Comparison of ENCODE assay signal across 28 mouse cellular contexts in the genomic region with DNA sequence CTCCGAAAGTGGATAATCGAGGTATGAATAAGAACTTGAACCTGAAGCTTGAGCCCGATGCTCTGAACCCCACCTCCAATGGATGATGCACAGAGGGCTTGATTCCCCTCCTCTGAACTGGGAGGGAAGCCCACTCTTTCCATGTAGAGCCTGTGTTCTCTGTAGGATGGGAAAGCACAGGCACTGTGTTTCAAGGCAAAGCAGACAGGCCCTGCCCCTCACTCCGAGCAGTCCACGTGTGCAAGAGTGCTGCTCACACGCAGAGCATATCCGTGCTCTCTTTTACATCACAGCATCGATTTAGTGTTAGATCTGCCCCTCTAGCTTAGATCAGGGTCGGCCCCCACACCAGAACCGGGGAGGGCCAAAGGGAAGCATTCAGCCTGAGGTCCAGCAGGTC.
DNase-seq lines count a peak whose midpoint lies in the region; ATAC-seq and TF ChIP-seq lines count a peak whose summit lies in the region.
"Had no signal": no experiment of that assay in that cellular context is flagged by ENCODE, and none has a peak within 500 bp of the region (broad histone marks: within the 10 kb centered on the region; RNA-seq: fewer than 3 reads in every experiment).

No protein-coding gene starts in this region.

- no peak overlapping the region for H3K9ac ChIP-seq in hindbrain, embryonic 16.5 days (ENCODE audit: low read depth, low read length)
- H3K9ac ChIP-seq in midbrain, embryonic 11.5 days (ENCODE audit: low read length): peak overlapping the region; percentile 29; the same call in 1 of the 2 replicates
- H3K9ac ChIP-seq in midbrain, postnatal 0 days (replicated peaks; ENCODE audit: low read length, poor library complexity, severe bottlenecking): no peak overlapping the region
- no peak overlapping the region for H3K9ac ChIP-seq in embryonic facial prominence, embryonic 11.5 days (replicated peaks; ENCODE audit: low read length)
- H3K9ac ChIP-seq in embryonic facial prominence, embryonic 13.5 days: 0 out of 2 replicates have a peak overlapping the region, but pooled peaks have one; percentile 36
- H3K9ac ChIP-seq: heart, embryonic 12.5 days; liver, embryonic 14.5 days; neural tube, embryonic 15.5 days; stomach, embryonic 15.5 days had no signal

- no peak for DNase-seq in hindbrain, embryonic 10.5 days (ENCODE audit: low spot score)
- no peak for DNase-seq in midbrain, embryonic 11.5 days (ENCODE audit: low spot score, missing footprints)
- DNase-seq in midbrain, postnatal 0 days (ENCODE audit: low spot score): no peak
- no peak for DNase-seq in embryonic facial prominence, embryonic 11.5 days (ENCODE audit: low spot score)
- no peak for DNase-seq in urinary bladder, adult 2 months (ENCODE audit: low spot score)
- DNase-seq: adrenal gland, postnatal 36 days; B cell, adult 2 months; cerebellum, adult 18-20 months; cerebellum, postnatal 10 days; gastrocnemius, postnatal 25 days; heart, adult 11 months; heart, postnatal 4 days; kidney, adult 11 months; kidney, postnatal 14 days; liver; lung, adult 2 months; lung, postnatal 10 days; retina, postnatal 1 day; right cerebral cortex, postnatal 14 days; thymus, adult 18-20 months; thymus, postnatal 25 days had no signal

- H3K4me3 ChIP-seq in hindbrain, embryonic 10.5 days: no peak overlapping the region
- H3K4me3 ChIP-seq in hindbrain, embryonic 16.5 days (ENCODE audit: low read length): no peak overlapping the region
- no peak overlapping the region for H3K4me3 ChIP-seq in midbrain, embryonic 11.5 days (ENCODE audit: low read depth, low read length)
- no peak overlapping the region for H3K4me3 ChIP-seq in midbrain, postnatal 0 days (ENCODE audit: low read depth, low read length)
- H3K4me3 ChIP-seq in embryonic facial prominence, embryonic 11.5 days (ENCODE audit: low read depth, low read length): no peak overlapping the region
- no peak overlapping the region for H3K4me3 ChIP-seq in embryonic facial prominence, embryonic 13.5 days
- H3K4me3 ChIP-seq: heart, embryonic 12.5 days; neural tube, embryonic 15.5 days; stomach, embryonic 15.5 days had no signal

- no peak for TF ChIP-seq CTCF in midbrain, postnatal 0 days (IDR thresholded peaks at IDR 0.05)

- H3K27me3 ChIP-seq in hindbrain, embryonic 10.5 days (ENCODE audit: insufficient read depth, poor library complexity, severe bottlenecking): no peaks in the 10 kb centered on the region
- no peaks in the 10 kb centered on the region for H3K27me3 ChIP-seq in hindbrain, embryonic 16.5 days (replicated peaks; ENCODE audit: control insufficient read depth, insufficient read depth, low read length)
- H3K27me3 ChIP-seq in midbrain, embryonic 11.5 days (ENCODE audit: control insufficient read depth, insufficient read depth, low read length): no peaks in the 10 kb centered on the region
- no peaks in the 10 kb centered on the region for H3K27me3 ChIP-seq in midbrain, postnatal 0 days (ENCODE audit: insufficient read depth, low read length)
- no peaks in the 10 kb centered on the region for H3K27me3 ChIP-seq in embryonic facial prominence, embryonic 11.5 days (ENCODE audit: control insufficient read depth, insufficient read depth, low read length)
- no peaks in the 10 kb centered on the region for H3K27me3 ChIP-seq in embryonic facial prominence, embryonic 13.5 days
- H3K27me3 ChIP-seq: heart, embryonic 12.5 days; neural tube, embryonic 15.5 days; stomach, embryonic 15.5 days had no signal

- peaks cover 22% of the 10 kb centered on the region for H3K4me1 ChIP-seq in hindbrain, embryonic 10.5 days (replicated peaks)
- H3K4me1 ChIP-seq in hindbrain, embryonic 16.5 days (ENCODE audit: control insufficient read depth, insufficient read depth, low read depth, low read length): no peaks in the 10 kb centered on the region
- H3K4me1 ChIP-seq in midbrain, embryonic 11.5 days (ENCODE audit: control insufficient read depth, insufficient read depth, low read length): peaks cover 2% of the 10 kb centered on the region; the same call in 1 of the 2 replicates
- peaks cover 6% of the 10 kb centered on the region; the same call in 1 of the 2 replicates for H3K4me1 ChIP-seq in midbrain, postnatal 0 days (ENCODE audit: insufficient read depth, low read length)
- no peaks in the 10 kb centered on the region for H3K4me1 ChIP-seq in embryonic facial prominence, embryonic 11.5 days (ENCODE audit: control insufficient read depth, insufficient read depth, low read length)
- peaks cover 21% of the 10 kb centered on the region for H3K4me1 ChIP-seq in embryonic facial prominence, embryonic 13.5 days
- H3K4me1 ChIP-seq: stomach, embryonic 15.5 days had no signal

- 82% methylated on average over 10 of the region's 10 CpGs for WGBS in hindbrain, embryonic 10.5 days
- 83% methylated on average over 10 of the region's 10 CpGs for WGBS in hindbrain, embryonic 16.5 days
- 87% methylated on average over 10 of the region's 10 CpGs for WGBS in midbrain, embryonic 11.5 days
- WGBS in midbrain, postnatal 0 days: 62% methylated on average over 10 of the region's 10 CpGs
- WGBS in embryonic facial prominence, embryonic 11.5 days: 77% methylated on average over 10 of the region's 10 CpGs
- 72% methylated on average over 10 of the region's 10 CpGs for WGBS in embryonic facial prominence, embryonic 13.5 days

- peak overlapping the region; percentile 62 for H3K27ac ChIP-seq in hindbrain, embryonic 10.5 days
- no peak overlapping the region for H3K27ac ChIP-seq in hindbrain, embryonic 16.5 days (ENCODE audit: low read depth, low read length)
- no peak overlapping the region for H3K27ac ChIP-seq in midbrain, embryonic 11.5 days (ENCODE audit: low read depth, low read length)
- H3K27ac ChIP-seq in midbrain, postnatal 0 days (ENCODE audit: low read depth, low read length): no peak overlapping the region
- no peak overlapping the region for H3K27ac ChIP-seq in embryonic facial prominence, embryonic 11.5 days (replicated peaks; ENCODE audit: low read depth, low read length)
- H3K27ac ChIP-seq in embryonic facial prominence, embryonic 13.5 days: 0 out of 2 replicates have a peak overlapping the region, but pooled peaks have one; percentile 16
- H3K27ac ChIP-seq: liver, embryonic 14.5 days; neural tube, embryonic 15.5 days; stomach, embryonic 15.5 days had no signal

- H3K4me2 ChIP-seq in hindbrain, embryonic 16.5 days (ENCODE audit: low read length): no peak overlapping the region
- no peak overlapping the region for H3K4me2 ChIP-seq in midbrain, embryonic 11.5 days
- H3K4me2 ChIP-seq in midbrain, postnatal 0 days (ENCODE audit: low read depth, low read length, poor library complexity, severe bottlenecking): no peak overlapping the region
- H3K4me2 ChIP-seq in embryonic facial prominence, embryonic 11.5 days (ENCODE audit: low read depth, low read length): no peak overlapping the region
- H3K4me2 ChIP-seq in embryonic facial prominence, embryonic 13.5 days: no peak overlapping the region
- H3K4me2 ChIP-seq: neural tube, embryonic 15.5 days; stomach, embryonic 15.5 days had no signal

- no peak for ATAC-seq in hindbrain, embryonic 16.5 days
- ATAC-seq in midbrain, embryonic 11.5 days (ENCODE audit: low FRiP score): 0 out of 2 replicates have a peak, but pooled peaks have one; percentile 7
- no peak for ATAC-seq in midbrain, postnatal 0 days (ENCODE audit: low FRiP score)
- 0 out of 2 replicates have a peak, but pooled peaks have one; percentile 55 for ATAC-seq in embryonic facial prominence, embryonic 11.5 days (replicated peaks; ENCODE audit: insufficient number of reproducible peaks, low FRiP score, low TSS enrichment, low read depth)
- ATAC-seq in embryonic facial prominence, embryonic 13.5 days (ENCODE audit: insufficient number of reproducible peaks, insufficient read depth, low FRiP score, low TSS enrichment, low read depth): no peak
- ATAC-seq: inflammation-experienced regulatory T-cells, adult 6 months had no signal

- no peaks in the 10 kb centered on the region for H3K36me3 ChIP-seq in hindbrain, embryonic 10.5 days
- H3K36me3 ChIP-seq in hindbrain, embryonic 16.5 days (ENCODE audit: control insufficient read depth, insufficient read depth, low read length): no peaks in the 10 kb centered on the region
- no peaks in the 10 kb centered on the region for H3K36me3 ChIP-seq in midbrain, embryonic 11.5 days (ENCODE audit: control insufficient read depth, insufficient read depth, low read length)
- no peaks in the 10 kb centered on the region for H3K36me3 ChIP-seq in midbrain, postnatal 0 days (ENCODE audit: insufficient read depth, low read length)
- H3K36me3 ChIP-seq in embryonic facial prominence, embryonic 11.5 days (replicated peaks; ENCODE audit: control insufficient read depth, insufficient read depth, low read depth, low read length): no peaks in the 10 kb centered on the region
- H3K36me3 ChIP-seq in embryonic facial prominence, embryonic 13.5 days: no peaks in the 10 kb centered on the region
- H3K36me3 ChIP-seq: heart, embryonic 12.5 days; neural tube, embryonic 15.5 days; stomach, embryonic 15.5 days had no signal

- no peaks in the 10 kb centered on the region for H3K9me3 ChIP-seq in hindbrain, embryonic 10.5 days
- H3K9me3 ChIP-seq in hindbrain, embryonic 16.5 days (ENCODE audit: control insufficient read depth, low read length): no peaks in the 10 kb centered on the region
- H3K9me3 ChIP-seq in midbrain, embryonic 11.5 days (ENCODE audit: control insufficient read depth, low read length): no peaks in the 10 kb centered on the region
- no peaks in the 10 kb centered on the region for H3K9me3 ChIP-seq in midbrain, postnatal 0 days (ENCODE audit: low read length)
- H3K9me3 ChIP-seq in embryonic facial prominence, embryonic 11.5 days (replicated peaks; ENCODE audit: control insufficient read depth, low read length): no peaks in the 10 kb centered on the region
- H3K9me3 ChIP-seq in embryonic facial prominence, embryonic 13.5 days: no peaks in the 10 kb centered on the region
- H3K9me3 ChIP-seq: heart, embryonic 12.5 days; neural tube, embryonic 15.5 days; stomach, embryonic 15.5 days had no signal

Comparison
In these comparisons a context has a peak if more than half of its experiments do, and no peak if none do; other contexts are left out.
1. H3K27ac ChIP-seq: peak in hindbrain, embryonic 10.5 days (single experiment) and embryonic facial prominence, embryonic 13.5 days (single experiment); none in hindbrain, embryonic 16.5 days (single experiment), midbrain, embryonic 11.5 days (single experiment), midbrain, postnatal 0 days (single experiment) and embryonic facial prominence, embryonic 11.5 days (single experiment).
2. ATAC-seq: peak in midbrain, embryonic 11.5 days (single experiment) and embryonic facial prominence, embryonic 11.5 days (single experiment); none in hindbrain, embryonic 16.5 days (single experiment), midbrain, postnatal 0 days (single experiment) and embryonic facial prominence, embryonic 13.5 days (single experiment).
3. H3K9ac ChIP-seq: peak in midbrain, embryonic 11.5 days (single experiment) and embryonic facial prominence, embryonic 13.5 days (single experiment); none in hindbrain, embryonic 16.5 days (single experiment), midbrain, postnatal 0 days (single experiment) and embryonic facial prominence, embryonic 11.5 days (single experiment).